Mouse (Mus musculus) urinary bladder, postnatal 4 days (tissue): ENCODE data around the gene Il17ra.

Source experiments
- DNase-seq, 2 experiments: peaks; one replicate each; pipeline ENCODE4 v3.0.0; 2021 to 2022; ENCODE audit warnings: low spot score in 2 of 2

The Il17ra gene

DNA sequence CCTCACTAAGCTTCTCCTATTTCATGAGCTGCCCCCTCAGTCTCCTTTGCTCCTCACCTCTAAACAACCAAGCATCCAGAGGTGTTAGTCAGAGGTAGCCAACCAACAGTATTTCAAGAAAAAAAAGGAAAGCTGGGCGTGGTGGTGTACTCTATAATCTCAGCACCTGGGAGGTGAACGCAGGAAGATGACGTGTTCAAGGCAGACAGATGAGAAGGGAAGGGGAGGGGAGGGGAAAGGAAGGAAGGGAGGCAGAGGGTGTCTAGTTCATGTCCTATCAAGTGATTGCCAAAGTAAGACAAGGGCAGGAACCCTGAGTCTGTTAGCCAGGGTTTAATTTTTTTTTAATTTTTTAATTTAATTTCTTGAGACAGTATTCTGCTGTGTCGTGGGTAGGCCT lies 45.6 kb downstream of the Il17ra start:
- DNase-seq: no peak

GRCm38 (mm10) chr6:120509975-120510374 lies 46.9 kb downstream of the Il17ra start:
- DNase-seq: no peak

DNA sequence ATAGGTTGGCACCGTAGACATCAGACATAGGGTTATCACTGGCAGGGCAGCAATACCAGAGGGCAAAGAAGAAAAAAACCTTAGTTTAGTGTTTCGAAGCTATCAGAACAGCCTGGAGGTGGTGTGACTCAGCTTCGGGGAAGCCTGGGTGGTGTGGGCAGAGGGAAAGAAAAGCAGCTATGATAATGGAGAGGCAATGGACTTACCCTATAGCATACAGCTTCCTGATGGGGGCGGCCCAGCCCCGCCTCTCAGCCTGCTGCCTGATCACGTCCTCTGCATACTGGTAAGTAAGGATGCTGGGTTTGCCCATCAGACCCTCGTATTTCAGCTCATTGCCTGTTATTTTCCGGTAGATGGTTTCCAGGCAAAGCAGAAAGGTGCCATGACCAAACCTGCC lies 47.4 kb downstream of the Il17ra start:
- DNase-seq: no peak

GRCm38 (mm10) chr6:120511212-120511611 lies 48.2 kb downstream of the Il17ra start:
- DNase-seq: no peak

GRCm38 (mm10) chr6:120516422-120516821 lies 53.4 kb downstream of the Il17ra start:
- no peak for DNase-seq

GRCm38 (mm10) chr6:120516879-120517278 lies 53.8 kb downstream of the Il17ra start:
- no peak for DNase-seq

DNA sequence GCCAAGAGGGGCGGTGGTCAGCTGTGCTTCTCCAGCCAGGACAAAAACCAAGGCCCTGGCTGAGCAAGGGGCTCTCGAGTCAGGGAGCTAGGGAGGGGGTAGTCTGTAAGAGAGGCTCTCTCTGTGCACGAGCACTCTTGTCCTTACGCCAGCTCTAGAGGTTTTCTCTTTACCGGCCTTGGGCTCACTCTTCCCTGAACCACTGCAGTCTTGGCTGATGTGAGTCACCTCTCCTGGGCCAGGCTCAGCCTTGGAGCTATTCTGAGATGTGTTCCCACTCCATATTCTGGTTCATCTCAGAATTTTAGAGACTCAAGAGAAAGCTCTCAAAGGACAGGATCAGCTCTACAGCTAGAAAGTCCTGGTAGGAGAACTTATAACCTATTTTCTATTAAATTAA lies 54.3 kb downstream of the Il17ra start:
- no peak for DNase-seq

GRCm38 (mm10) chr6:120519647-120520046 lies 56.6 kb downstream of the Il17ra start:
- DNase-seq: no peak

GRCm38 (mm10) chr6:120524796-120525195 lies 61.7 kb downstream of the Il17ra start:
- no peak for DNase-seq

DNA sequence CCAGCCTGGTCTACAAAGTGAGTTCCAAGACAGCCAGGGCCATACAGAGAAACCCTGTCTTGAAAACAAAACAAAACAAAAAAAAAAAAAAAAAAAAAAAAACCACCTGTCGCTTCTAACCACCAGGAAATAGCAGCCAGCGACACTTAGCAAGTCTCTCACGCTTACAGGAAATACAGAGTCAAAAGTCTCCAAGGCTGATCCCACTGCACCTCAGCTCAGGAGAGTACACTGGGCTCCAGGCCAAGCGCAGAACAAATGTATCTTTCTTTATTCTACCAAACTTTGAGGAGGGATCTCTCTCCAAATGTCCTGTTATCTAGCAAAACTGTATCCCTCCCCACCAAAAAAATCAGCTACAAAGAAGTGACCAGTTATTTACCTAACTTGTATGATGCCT lies 66.1 kb downstream of the Il17ra start:
- no peak for DNase-seq

GRCm38 (mm10) chr6:120531020-120531965 lies 68.2 kb downstream of the Il17ra start, which contains the start of gene Hdhd5:
Gene Hdhd5, minus strand, starts transcription at chr6:120531319.
- DNase-seq: peak; percentile 88 to 93

- no peak for DNase-seq
Observed at GRCm38 (mm10) chr6:120532594-120532993, 69.5 kb downstream of the Il17ra start.

GRCm38 (mm10) chr6:120536337-120536736 lies 73.3 kb downstream of the Il17ra start:
- DNase-seq: no peak
